Mouse (Mus musculus) cerebellum, adult 18-20 months (tissue): Measurements from ENCODE around the gene Lrrc8e.

Experiments
- DNase-seq, 2 experiments: peaks; one replicate each; pipeline ENCODE4 v3.0.0; 2021

The Lrrc8e gene

DNA sequence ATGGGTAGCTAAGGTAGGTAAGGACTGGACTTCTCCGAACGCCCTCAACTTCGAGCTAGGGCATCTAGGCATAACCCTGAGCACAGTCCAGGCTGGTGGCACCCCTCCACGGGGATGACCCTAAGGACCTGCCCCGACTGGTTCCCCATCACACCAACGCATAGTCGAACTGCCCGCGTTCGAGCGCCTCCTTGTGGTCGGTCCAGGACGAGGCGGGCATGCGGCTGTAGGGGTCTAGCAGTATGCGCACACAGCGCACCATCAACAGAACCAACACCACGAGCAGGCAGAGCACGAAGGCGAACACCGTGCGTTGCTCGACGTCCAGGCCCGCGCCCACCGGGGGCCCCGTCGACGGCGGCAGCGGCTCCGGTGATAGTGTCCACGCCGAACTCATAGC, 31.6 kb downstream of the Lrrc8e start:
- DNase-seq = peak; percentile 50 to 67

GRCm38 (mm10) chr8:4258678-4259077, 32.1 kb downstream of the Lrrc8e start:
- no peak for DNase-seq

- peak; percentile 77 to 83 for DNase-seq
Measured at GRCm38 (mm10) chr8:4259125-4259804, 32.6 kb downstream of the Lrrc8e start, which contains the start of gene Ctxn1. Ctxn1 (minus strand) TSS chr8:4259274.

DNA sequence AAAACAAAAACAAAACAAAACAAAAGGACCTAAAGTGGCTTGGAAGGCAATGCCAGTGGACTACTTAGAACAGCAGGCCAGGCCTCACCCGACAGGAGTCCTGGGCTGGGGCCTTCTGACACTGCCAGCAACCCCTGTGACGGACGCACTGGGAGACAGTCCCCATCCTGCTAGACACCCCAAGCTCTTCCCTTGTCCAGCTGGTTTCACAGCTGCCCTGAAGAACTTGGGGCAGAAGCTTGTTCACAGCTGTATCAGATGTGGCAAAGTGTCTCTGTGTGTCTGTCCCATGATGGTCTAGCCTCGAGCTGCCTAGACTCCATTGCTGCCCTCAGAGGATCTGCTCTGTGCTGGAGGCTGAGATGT, 33.2 kb downstream of the Lrrc8e start:
- no peak for DNase-seq

- no peak for DNase-seq
Measured at GRCm38 (mm10) chr8:4263105-4263791, 36.6 kb downstream of the Lrrc8e start.

GRCm38 (mm10) chr8:4265160-4265914, 38.7 kb downstream of the Lrrc8e start:
- DNase-seq = no peak

DNA sequence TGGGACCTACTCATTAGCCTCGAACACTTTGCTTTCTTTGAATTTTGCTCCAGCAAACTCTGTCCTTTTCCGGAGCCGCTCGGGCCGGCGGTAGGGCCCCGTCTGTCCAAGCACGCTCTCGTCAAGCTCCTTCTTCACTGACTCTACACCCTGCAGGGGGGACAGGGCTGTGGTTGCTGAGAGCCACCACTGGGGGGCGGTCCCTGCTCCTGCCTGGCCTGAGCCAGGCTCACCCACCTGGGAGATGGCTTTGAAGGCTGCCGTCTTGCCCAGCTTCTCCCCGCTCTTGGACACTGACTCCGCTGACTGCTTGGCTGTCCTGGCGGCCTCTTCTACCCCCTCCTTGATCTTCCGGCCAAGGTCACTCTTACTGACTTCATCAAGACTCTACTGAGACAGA, 41.0 kb downstream of the Lrrc8e start:
- DNase-seq = no peak

GRCm38 (mm10) chr8:4269609-4270008, 43.0 kb downstream of the Lrrc8e start:
- no peak for DNase-seq

GRCm38 (mm10) chr8:4275275-4276110, 48.9 kb downstream of the Lrrc8e start, which contains the start of gene Timm44:
Timm44 (minus strand) TSS chr8:4275913.
- DNase-seq = peak; percentile 98 to 99

- no peak for DNase-seq
Measured at GRCm38 (mm10) chr8:4276111-4276465, 49.5 kb downstream of the Lrrc8e start.
